ENCODE assay signal across 16 mouse cellular contexts in the genomic region with DNA sequence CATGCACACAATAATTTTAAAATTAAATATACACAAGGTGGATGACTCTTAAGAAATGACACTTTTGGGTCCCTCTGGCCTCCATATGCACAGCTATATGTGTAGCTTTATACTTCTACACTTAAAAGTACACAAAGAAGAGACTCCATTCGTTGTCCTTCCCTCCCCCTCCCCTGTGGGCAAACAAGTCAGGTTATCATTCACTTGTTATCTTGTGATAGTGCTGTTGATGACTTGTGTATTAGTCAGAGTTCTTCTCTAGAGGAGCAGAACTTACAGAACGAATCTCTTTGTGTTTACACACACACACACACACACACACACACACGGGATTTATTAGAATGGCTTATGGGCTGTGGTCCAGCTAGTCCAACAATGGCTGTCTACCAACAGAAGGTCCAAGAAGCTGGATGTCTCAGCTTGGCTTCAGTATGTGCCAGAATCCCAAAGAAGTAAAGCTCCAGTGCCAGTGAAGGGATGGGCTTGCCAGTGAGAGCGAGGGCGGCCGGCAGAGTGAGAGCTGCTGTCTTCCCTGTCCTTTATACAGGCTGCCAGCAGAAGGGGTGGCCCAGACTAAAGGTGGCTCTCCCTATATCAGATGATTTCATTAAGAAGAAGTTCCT. TPM values are rescaled to one million over a fixed set of nuclear protein-coding genes. Genes with fewer than 3 reads are reported as not detected.
DNase-seq lines count a peak whose midpoint lies in the region; ATAC-seq and TF ChIP-seq lines count a peak whose summit lies in the region.
"Had no signal": no experiment of that assay in that cellular context is flagged by ENCODE, and none has a peak within 500 bp of the region (broad histone marks: within the 10 kb centered on the region; RNA-seq: fewer than 3 reads in every experiment).

No protein-coding gene starts in this region.

- no peak for ATAC-seq in neural tube, embryonic 15.5 days (ENCODE audit: low FRiP score)

- no peak overlapping the region for H3K9ac ChIP-seq in neural tube, embryonic 15.5 days (replicated peaks)
- H3K9ac ChIP-seq: liver, embryonic 15.5 days had no signal

- WGBS in neural tube, embryonic 15.5 days = 70% methylated on average over 6 of the region's 6 CpGs

- H3K4me3 ChIP-seq in neural tube, embryonic 15.5 days (replicated peaks) = no peak overlapping the region
- H3K4me3 ChIP-seq: erythroblast, embryonic 14.5 days; liver, embryonic 15.5 days had no signal

- DNase-seq in adrenal gland, postnatal 10 days = peak; percentile 35
- DNase-seq in adrenal gland, postnatal 4 days (ENCODE audit: low spot score in 2 of 2) = no peak
- DNase-seq in layer of hippocampus, adult 9-11 months = peak; percentile 52
- DNase-seq in layer of hippocampus, adult 9-10 months (ENCODE audit: low spot score) = no peak
- peak; percentile 73 for DNase-seq in brain, embryonic 14.5 days (ENCODE audit: low read depth)
- peak; percentile 45 to 52 for DNase-seq in layer of hippocampus, postnatal 10 days (ENCODE audit: low spot score in 2 of 2)
- DNase-seq in kidney, postnatal 25 days = no peak
- DNase-seq: gastrocnemius, postnatal 36 days had no signal

- TF ChIP-seq POLR2A in brain, embryonic 14.5 days (IDR thresholded peaks at IDR 0.05; ENCODE audit: borderline replicate concordance, extremely low read depth, insufficient read depth, insufficient read length, poor library complexity, severe bottlenecking) = no peak

- no peaks in the 10 kb centered on the region for H3K9me3 ChIP-seq in neural tube, embryonic 15.5 days (replicated peaks)
- H3K9me3 ChIP-seq: liver, embryonic 15.5 days had no signal

- TF ChIP-seq CTCF in brain, embryonic 14.5 days (IDR thresholded peaks at IDR 0.05; ENCODE audit: borderline replicate concordance, extremely low read depth, insufficient read depth, insufficient read length) = no peak

- no peaks in the 10 kb centered on the region for H3K36me3 ChIP-seq in neural tube, embryonic 15.5 days
- H3K36me3 ChIP-seq: liver, embryonic 15.5 days had no signal

- H3K4me1 ChIP-seq in neural tube, embryonic 15.5 days = peaks cover 32% of the 10 kb centered on the region

- H3K27me3 ChIP-seq in neural tube, embryonic 15.5 days (replicated peaks) = no peaks in the 10 kb centered on the region

- no peak overlapping the region for H3K27ac ChIP-seq in neural tube, embryonic 15.5 days (replicated peaks)
- H3K27ac ChIP-seq: liver, embryonic 15.5 days; stomach, postnatal 0 days had no signal

- H3K4me2 ChIP-seq in neural tube, embryonic 15.5 days = no peak overlapping the region
- H3K4me2 ChIP-seq: liver, embryonic 15.5 days had no signal

RNA-seq across cellular contexts. Expression of a gene that starts 4.8 kb away (rescaled TPM):
- total RNA-seq in adrenal gland, postnatal 10 days (2021) = 100 to 1,000 TPM in 1 of 2 experiments, 10 to 100 TPM in 1; 92.2 to 106 TPM
- 100 to 1,000 TPM; 128 to 133 TPM for total RNA-seq in adrenal gland, postnatal 4 days (2021)
- 119 and 127 TPM in 2 replicates for polyA plus RNA-seq in brain, embryonic 14.5 days (2012; rRNA removed)
- 100 to 1,000 TPM; 283 to 297 TPM for total RNA-seq in layer of hippocampus, postnatal 10 days (2021)
- polyA plus RNA-seq in neural tube, embryonic 15.5 days (2015; fragmentation: Nextera tagmentation; extraction: Ambion mirVana) = 123 and 129 TPM in 2 replicates

RNA-seq across cellular contexts. Expression of a gene that starts 30.4 kb away (rescaled TPM):
- 10 to 100 TPM; 12.3 to 14.3 TPM for total RNA-seq in adrenal gland, postnatal 10 days (2021)
- total RNA-seq in adrenal gland, postnatal 4 days (2021) = 10 to 100 TPM; 15.7 to 16.8 TPM
- 32.5 and 36.9 TPM in 2 replicates for polyA plus RNA-seq in brain, embryonic 14.5 days (2012; rRNA removed)
- total RNA-seq in layer of hippocampus, postnatal 10 days (2021) = 10 to 100 TPM; 19.1 to 23.3 TPM
- 14.3 and 16.0 TPM in 2 replicates for polyA plus RNA-seq in neural tube, embryonic 15.5 days (2015; fragmentation: Nextera tagmentation; extraction: Ambion mirVana)

RNA-seq across cellular contexts. Expression of a gene that starts 30.7 kb away (rescaled TPM):
- total RNA-seq in adrenal gland, postnatal 10 days (2021) = 10 to 100 TPM; 57.5 to 58.1 TPM
- 10 to 100 TPM; 93.9 to 96.3 TPM for total RNA-seq in adrenal gland, postnatal 4 days (2021)
- polyA plus RNA-seq in brain, embryonic 14.5 days (2012; rRNA removed) = 114 and 169 TPM in 2 replicates
- 10 to 100 TPM; 87.1 to 98.7 TPM for total RNA-seq in layer of hippocampus, postnatal 10 days (2021)
- 102 TPM in 2 replicates for polyA plus RNA-seq in neural tube, embryonic 15.5 days (2015; fragmentation: Nextera tagmentation; extraction: Ambion mirVana)

RNA-seq across cellular contexts. Expression of a gene that starts 48.6 kb away (rescaled TPM):
- not detected for total RNA-seq in adrenal gland, postnatal 10 days (2021)
- not detected for total RNA-seq in adrenal gland, postnatal 4 days (2021)
- not detected in 2 replicates for polyA plus RNA-seq in brain, embryonic 14.5 days (2012; rRNA removed)
- not detected for total RNA-seq in layer of hippocampus, postnatal 10 days (2021)
- polyA plus RNA-seq in neural tube, embryonic 15.5 days (2015; fragmentation: Nextera tagmentation; extraction: Ambion mirVana) = not detected in 2 replicates
- total RNA-seq: adrenal gland, postnatal 36 days; gastrocnemius, postnatal 36 days had no signal
- polyA plus RNA-seq: erythroblast, embryonic 14.5 days; heart, embryonic 16.5 days; intestine, embryonic 14.5 days; liver, embryonic 15.5 days; stomach, postnatal 0 days had no signal

RNA-seq across cellular contexts. Expression of a gene that starts 49.8 kb away (rescaled TPM):
- total RNA-seq in adrenal gland, postnatal 10 days (2021) = not detected
- not detected for total RNA-seq in adrenal gland, postnatal 4 days (2021)
- not detected in 2 replicates for polyA plus RNA-seq in brain, embryonic 14.5 days (2012; rRNA removed)
- total RNA-seq in layer of hippocampus, postnatal 10 days (2021) = not detected
- 0.36 and 0.56 TPM in 2 replicates for polyA plus RNA-seq in neural tube, embryonic 15.5 days (2015; fragmentation: Nextera tagmentation; extraction: Ambion mirVana)
- total RNA-seq: adrenal gland, postnatal 36 days; gastrocnemius, postnatal 36 days had no signal
- polyA plus RNA-seq: erythroblast, embryonic 14.5 days; heart, embryonic 16.5 days; intestine, embryonic 14.5 days; liver, embryonic 15.5 days; neural tube, embryonic 11.5 days; stomach, postnatal 0 days had no signal

Comparison
In these comparisons a context has a peak if more than half of its experiments do, and no peak if none do; other contexts are left out.
1. DNase-seq: peak in adrenal gland, postnatal 10 days (single experiment), layer of hippocampus, adult 9-11 months (single experiment), brain, embryonic 14.5 days (single experiment) and layer of hippocampus, postnatal 10 days (2 of 2); none in adrenal gland, postnatal 4 days (0 of 2), layer of hippocampus, adult 9-10 months (single experiment) and kidney, postnatal 25 days (0 of 2).